Mouse (Mus musculus) B cell, adult 2 months (primary cell): ENCODE data around the gene Lalba.
A peak's percentile ranks its signal among the peaks of the same experiment; 100 is the strongest.
"Not testable (repeated sequence)": the region's sequence is repeated elsewhere in the genome, so short reads cannot be mapped to it uniquely, and the experiment has no call there.

Experiments
- DNase-seq, 2 experiments: peaks; one replicate each; pipeline ENCODE4 v3.0.0; 2022

Gene Lalba

DNA sequence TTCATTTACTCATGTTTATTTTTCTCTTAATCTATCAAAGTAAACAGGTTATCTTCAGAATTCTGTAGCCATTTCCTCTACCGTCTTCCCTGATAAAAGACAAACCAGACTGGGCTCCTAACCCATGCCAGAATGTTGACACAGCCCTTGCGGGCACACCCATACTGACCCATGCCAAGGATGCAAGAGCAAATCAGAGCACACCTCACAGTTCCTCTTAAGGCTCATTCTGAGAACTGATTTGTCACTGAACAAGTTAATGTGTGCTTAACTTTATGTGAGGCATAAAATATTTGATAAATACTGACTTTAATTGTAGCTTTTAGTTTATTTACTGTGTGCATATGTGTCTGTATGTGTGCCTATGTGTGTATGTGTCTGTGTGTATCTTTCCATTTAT lies 8.8 kb upstream of the Lalba start:
- DNase-seq, result no peak

DNA sequence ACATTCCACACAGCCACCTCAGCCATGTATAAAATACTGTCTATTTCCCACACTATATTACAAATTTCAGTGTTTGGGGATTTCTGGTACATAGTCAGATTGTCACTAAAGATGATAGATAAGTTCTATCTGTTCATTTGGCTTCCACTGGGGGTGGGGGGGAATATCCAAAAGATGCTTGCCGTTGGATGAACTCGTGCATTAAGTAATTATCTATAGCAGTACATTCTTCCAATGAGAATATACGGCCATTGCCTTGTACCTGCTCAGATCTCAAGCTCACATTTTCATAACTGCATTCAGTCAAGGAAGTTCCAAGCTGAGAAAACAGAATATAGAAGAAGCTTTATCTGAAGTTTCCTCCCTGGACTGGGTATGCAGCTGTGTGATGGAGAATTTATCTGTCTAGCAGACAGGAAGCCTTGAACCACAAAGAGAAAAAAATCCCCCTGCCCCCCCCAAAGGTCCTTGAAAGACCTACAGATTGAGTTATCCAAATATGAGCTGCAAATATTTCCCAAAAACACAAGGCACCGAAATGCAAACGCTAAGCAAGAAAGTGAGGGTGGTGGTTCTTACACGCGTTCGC lies 4.0 kb upstream of the Lalba start:
- DNase-seq, result peak; percentile 18 to 36

DNA sequence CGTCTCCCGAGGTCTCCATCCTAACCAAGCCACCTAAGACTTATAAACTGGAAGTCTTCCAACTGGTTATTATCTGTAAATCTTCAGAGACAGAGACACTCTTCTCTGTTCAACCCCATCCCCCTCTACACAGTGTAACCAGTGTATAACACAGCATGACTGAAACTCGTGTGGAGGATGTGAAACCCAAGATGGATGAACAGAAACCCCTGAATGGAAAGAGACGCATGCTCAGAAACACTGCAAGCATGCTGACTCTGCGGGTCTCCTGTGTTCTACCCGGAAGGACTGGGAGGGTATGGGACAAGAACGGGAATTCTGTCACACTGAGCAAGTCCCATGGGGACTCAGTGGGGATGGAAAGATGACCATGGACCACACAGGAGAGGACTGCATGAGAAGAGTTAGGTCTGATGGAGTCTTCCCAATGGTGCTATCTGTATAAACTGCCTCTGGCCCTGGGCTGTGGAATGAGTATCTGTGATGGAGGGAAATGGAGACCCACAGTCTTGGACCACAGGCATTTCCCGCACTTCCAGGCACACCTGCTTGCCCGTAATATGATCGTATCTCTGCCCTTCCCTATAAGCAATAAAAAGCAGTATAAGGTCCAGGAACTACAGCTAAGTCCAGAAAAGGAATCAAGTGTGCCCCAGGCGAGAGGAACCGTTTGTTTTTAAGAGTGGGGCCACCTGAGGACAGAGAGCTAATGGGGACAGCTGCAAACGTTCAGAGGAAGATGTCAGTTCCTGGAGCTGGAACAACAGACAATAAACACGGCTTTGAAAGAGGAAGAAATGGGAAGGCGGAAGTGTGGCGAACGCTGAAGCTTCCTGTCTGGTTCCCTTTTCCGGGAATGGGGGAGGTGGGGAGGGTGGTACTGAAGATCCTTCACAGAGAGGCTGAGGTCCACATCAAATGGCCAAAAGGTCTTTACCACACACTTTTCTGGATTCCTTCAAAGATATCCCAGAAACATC lies 1.7 kb upstream of the Lalba start:
- DNase-seq, result peak; percentile 62

DNA sequence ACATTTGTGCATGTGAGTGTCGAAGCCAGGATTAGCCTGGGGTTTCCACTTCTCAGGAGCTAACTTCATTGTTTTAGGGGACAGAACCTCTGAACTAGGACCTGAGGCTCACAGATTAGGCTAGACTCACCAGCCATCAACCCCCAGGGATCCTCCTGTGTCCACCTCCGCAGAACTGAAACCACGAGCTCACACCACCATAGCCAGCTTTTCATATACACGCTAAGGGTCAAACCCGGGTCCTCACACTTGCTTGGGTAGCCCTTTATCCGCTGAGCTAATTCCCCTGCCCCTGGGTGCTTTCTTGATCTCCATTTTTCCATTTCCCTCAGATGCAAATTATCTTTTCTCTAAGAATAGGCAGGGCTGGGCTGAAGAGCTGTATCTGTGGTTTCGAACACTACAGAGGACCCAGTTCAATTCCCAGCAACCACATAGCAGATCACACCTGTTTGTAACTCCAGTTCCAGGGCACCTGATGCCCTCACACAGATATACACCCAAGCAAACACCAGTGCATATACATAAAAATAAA lies 2.9 kb downstream of the Lalba start:
- no peak for DNase-seq

DNA sequence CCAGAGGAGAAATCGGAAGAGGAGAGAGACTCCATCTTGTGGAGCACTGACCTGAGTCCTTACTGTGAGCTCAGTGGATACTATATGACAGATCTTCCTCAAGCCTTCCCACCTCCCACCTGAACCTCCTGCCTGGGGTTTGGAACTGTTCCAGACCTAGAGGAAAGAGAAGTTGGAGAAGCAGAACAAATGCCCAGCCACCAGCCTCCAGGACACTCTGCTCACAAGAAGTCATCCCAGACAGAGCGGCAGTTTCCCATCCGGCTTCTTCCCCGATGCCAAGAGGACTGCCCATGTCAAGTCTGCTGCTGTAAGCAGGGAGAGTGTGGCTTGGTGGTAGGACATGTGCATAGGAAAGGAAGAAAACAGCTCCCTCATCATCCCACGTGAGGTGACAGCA lies 6.2 kb downstream of the Lalba start:
- no peak for DNase-seq

DNA sequence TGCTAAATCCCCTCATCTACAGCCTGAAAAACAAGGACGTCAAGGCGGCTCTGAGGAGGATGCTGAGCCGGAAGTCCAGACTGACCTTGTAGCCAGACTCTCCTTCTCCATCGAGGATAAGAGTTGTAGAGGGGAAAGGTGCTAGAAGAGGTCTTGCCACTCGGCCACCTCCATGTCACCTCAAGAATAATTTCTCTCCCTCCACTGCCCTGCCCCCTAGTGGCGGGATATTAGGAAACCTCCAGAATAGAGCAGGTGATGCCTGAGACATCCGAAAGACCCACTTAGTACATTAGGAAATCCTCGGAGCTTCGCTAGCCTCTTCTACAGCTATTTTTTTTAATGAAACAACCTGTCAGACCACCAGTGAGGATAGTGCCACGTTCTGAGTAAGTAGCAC lies 7.1 kb downstream of the Lalba start:
- peak; percentile 79 to 81 for DNase-seq

DNA sequence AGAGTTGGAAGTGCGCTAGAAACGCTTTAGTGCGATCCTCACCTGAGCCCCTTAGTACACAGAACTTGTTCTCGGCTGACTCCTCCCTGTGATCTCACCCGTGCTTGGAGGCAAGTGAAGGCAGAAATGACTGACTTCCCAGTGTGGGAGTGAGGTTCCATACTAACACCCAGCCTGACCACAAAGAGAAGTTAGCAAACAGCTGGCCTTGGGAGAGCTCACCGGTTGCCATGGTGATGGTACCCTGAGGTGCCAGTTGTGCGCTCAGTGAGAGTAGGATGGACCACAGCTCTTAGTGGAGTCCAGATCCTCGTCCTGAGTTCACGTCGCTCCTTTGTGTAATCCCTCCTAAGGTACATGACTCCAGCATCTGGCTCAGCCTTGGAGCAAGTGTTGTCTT lies 7.6 kb downstream of the Lalba start:
- no peak for DNase-seq

DNA sequence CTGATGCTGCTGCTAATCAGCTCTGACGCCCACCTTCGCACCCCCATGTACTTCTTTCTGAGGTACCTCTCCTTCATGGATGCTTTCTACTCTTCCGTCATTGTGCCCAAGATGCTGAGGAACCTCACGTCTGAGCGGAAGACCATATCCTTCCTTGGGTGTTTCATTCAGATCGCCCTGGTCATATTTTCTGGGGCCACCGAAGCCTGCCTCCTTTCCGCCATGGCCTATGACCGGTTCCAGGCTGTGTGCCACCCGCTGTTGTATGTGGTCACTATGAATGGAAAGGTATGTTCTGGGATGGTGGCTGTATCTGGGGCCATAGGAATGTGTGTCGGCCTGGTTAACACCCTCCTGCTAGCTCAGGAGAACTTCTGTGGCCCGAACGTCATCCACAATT lies 11.0 kb downstream of the Lalba start:
- DNase-seq, result no peak

DNA sequence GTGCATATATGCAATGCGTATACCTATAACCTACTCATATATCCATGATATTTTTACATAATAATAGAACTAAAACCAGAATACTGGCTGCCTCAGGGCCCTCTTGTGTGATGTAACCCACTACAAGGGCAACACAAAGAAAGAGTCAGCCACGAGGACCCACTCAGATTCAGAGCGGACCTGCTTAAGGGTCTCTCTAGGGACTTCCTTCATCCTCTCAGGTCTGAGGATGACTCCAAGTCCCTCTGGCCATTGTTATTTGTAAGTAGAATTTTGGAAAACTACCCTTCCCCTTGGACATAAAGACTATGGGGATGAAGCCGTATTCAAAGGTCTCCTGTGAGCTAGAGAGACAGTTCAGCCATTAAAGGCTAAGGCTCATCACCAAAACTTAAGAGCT lies 12.9 kb downstream of the Lalba start, which contains the start of gene OR5BS1P:
Gene OR5BS1P (plus strand): TSS at position 301 of the 400 bp plus-strand sequence.
- no peak for DNase-seq

DNA sequence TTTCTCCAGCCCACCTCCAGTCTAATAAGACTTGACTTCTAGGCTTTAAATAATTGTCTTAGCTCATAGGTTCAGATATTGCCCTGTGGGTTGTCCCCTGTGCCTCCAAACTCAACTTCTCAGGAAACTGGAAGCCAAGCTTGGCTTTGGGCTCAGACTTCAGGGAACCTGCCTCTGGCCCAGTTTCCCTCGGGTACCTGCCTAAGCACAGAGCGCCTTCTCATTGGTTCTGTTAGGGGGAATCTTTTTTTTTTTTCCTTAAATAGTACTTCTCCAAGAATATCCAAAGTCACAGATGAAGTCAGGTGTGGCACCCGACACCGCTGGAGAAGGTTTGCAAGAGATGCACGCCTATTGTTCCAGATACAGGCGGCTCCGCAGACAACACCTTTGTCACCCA lies 30.2 kb downstream of the Lalba start, which contains the start of gene Olfr281:
Gene Olfr281 (plus strand): TSS at position 301 of the 400 bp plus-strand sequence.
- DNase-seq, result no peak

DNA sequence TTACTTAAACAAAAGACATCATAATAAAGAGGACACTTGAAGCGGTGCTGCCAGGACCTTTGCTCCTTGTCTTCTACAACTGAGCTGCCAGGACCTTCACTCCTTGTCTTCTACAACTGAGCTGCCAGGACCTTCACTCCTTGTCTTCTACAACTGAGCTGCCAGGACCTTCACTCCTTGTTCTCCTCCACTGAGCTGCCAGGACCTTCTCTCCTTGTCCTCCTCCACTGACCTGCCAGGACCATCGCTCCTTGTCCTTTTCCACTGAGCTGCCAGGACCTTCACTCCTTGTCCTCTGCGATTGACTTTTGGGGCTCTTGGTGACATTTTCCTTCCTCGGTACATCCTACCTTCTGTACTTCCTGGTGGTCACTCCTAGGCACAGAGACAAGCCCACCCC lies 34.0 kb downstream of the Lalba start:
- DNase-seq, result no peak

DNA sequence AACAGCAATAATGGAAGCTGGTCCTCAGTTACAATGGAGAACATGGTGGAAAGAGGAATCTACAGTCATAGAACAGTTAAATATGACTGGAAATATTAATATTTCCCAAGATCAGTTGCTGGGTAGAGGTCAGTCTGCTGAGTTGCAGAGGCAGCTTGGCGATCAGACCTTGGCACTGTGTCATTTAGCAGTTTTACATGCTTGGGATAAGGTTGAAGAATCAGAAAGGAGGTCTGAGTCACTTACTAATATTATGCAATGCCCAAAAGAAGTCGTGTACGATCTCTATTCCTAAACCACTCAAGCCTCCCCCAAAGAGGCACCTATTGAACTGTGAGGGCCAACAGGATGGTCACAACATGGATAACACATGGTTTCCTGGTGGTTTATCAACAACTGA lies 38.0 kb downstream of the Lalba start:
- no peak for DNase-seq

DNA sequence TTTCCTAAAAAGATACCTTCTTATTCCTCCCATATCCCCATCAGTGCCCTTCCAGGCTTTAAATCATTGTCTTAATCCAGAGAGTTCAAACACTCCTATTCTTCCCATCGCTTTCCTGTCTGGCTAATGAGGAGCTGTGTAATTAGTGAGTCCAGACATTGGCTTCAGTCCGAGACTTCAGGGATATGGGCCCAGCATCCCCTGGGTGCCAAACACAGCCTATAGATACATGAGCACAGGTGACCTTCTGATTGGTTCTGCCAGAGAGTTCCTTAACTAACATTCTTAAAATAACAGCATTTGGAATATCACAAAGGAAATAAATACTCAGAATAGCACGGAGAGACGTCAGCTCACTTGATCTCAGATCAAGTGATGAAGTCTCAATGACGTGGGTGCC lies 51.6 kb downstream of the Lalba start, which contains the start of gene Olfr282:
Gene Olfr282 (plus strand): TSS at position 301 of the 400 bp plus-strand sequence.
- DNase-seq, result not testable (repeated sequence)
